In genomic region chr7:135790978-135791377, GRCm38 (mm10) we compare ENCODE assay signal across 9 mouse cellular contexts.
DNase-seq lines count a peak whose midpoint lies in the region; ATAC-seq and TF ChIP-seq lines count a peak whose summit lies in the region.
"Had no signal": no experiment of that assay in that cellular context is flagged by ENCODE, and none has a peak within 500 bp of the region (broad histone marks: within the 10 kb centered on the region; RNA-seq: fewer than 3 reads in every experiment).

No protein-coding gene starts in this region.

- peak; percentile 23 for DNase-seq in kidney, adult 11 months
- DNase-seq in c-Kit-negative CD71-positive TER-119-positive erythroid progenitor cells, embryonic 14.5 days (ENCODE audit: low read depth, low spot score): peak; percentile 56
- peak; percentile 23 to 64 for DNase-seq in frontal cortex, postnatal 10 days (ENCODE audit: low spot score in 2 of 2)
- peak; percentile 83 for DNase-seq in liver
- peak; percentile 10 to 16 for DNase-seq in natural killer cell, adult 2 months (ENCODE audit: low spot score in 2 of 2)
- peak; percentile 58 for DNase-seq in thymus, adult 2 months

- no peak overlapping the region for H3K9ac ChIP-seq in kidney, embryonic 16.5 days (replicated peaks; ENCODE audit: low read length)
- H3K9ac ChIP-seq in kidney, embryonic 15.5 days: no peak overlapping the region

- WGBS in kidney, embryonic 16.5 days: 1% methylated on average over 3 of the region's 3 CpGs
- 0% methylated on average over 3 of the region's 3 CpGs for WGBS in kidney, embryonic 15.5 days
- 0% methylated on average over 3 of the region's 3 CpGs for WGBS in thymus, adult 2 months

- H3K27me3 ChIP-seq in kidney, embryonic 16.5 days (ENCODE audit: insufficient read depth, low read length): no peaks in the 10 kb centered on the region
- no peaks in the 10 kb centered on the region for H3K27me3 ChIP-seq in kidney, embryonic 15.5 days
- H3K27me3 ChIP-seq in thymus, adult 2 months (ENCODE audit: control insufficient read depth, insufficient read depth, low read length): no peaks in the 10 kb centered on the region

- H3K4me3 ChIP-seq in kidney, embryonic 16.5 days (ENCODE audit: low read length): no peak overlapping the region
- H3K4me3 ChIP-seq in kidney, embryonic 15.5 days (replicated peaks): no peak overlapping the region
- no peak overlapping the region for H3K4me3 ChIP-seq in thymus, adult 2 months (ENCODE audit: control insufficient read depth, insufficient read depth, low read length)
- H3K4me3 ChIP-seq: erythroblast, embryonic 14.5 days had no signal

- TF ChIP-seq CTCF in thymus, adult 2 months (IDR thresholded peaks at IDR 0.05; ENCODE audit: borderline replicate concordance, control insufficient read depth, extremely low read depth, insufficient read depth, low read length, poor library complexity): peak; percentile 78; the same call in 1 of the 2 replicates

- no peak for ATAC-seq in kidney, embryonic 16.5 days (ENCODE audit: low FRiP score, low TSS enrichment)
- 0 out of 2 replicates have a peak, but pooled peaks have one; percentile 58 for ATAC-seq in kidney, embryonic 15.5 days (replicated peaks; ENCODE audit: low FRiP score)

- H3K27ac ChIP-seq in kidney, embryonic 16.5 days (ENCODE audit: low read length): no peak overlapping the region
- H3K27ac ChIP-seq in kidney, embryonic 15.5 days: no peak overlapping the region
- H3K27ac ChIP-seq in thymus, adult 2 months (ENCODE audit: control insufficient read depth, insufficient read depth, low read length): no peak overlapping the region

- no peak overlapping the region for H3K4me2 ChIP-seq in kidney, embryonic 16.5 days (replicated peaks; ENCODE audit: low read depth, low read length)
- H3K4me2 ChIP-seq in kidney, embryonic 15.5 days: no peak overlapping the region

- no peaks in the 10 kb centered on the region for H3K9me3 ChIP-seq in kidney, embryonic 16.5 days (ENCODE audit: low read length)
- no peaks in the 10 kb centered on the region for H3K9me3 ChIP-seq in kidney, embryonic 15.5 days (replicated peaks)

- H3K4me1 ChIP-seq in kidney, embryonic 16.5 days (ENCODE audit: insufficient read depth, low read length): no peaks in the 10 kb centered on the region
- no peaks in the 10 kb centered on the region for H3K4me1 ChIP-seq in kidney, embryonic 15.5 days
- no peaks in the 10 kb centered on the region for H3K4me1 ChIP-seq in thymus, adult 2 months (replicated peaks; ENCODE audit: control insufficient read depth, insufficient read depth, low read length)

- no peak for TF ChIP-seq POLR2A in thymus, adult 2 months (IDR thresholded peaks at IDR 0.05; ENCODE audit: control insufficient read depth, extremely low read depth, insufficient read depth, low read length, poor library complexity)

- no peaks in the 10 kb centered on the region for H3K36me3 ChIP-seq in kidney, embryonic 16.5 days (ENCODE audit: insufficient read depth, low read length)
- H3K36me3 ChIP-seq in kidney, embryonic 15.5 days: no peaks in the 10 kb centered on the region
- no peaks in the 10 kb centered on the region for H3K36me3 ChIP-seq in thymus, adult 2 months (ENCODE audit: control insufficient read depth, insufficient read depth, low read length)

Comparison
In these comparisons a context has a peak if more than half of its experiments do, and no peak if none do; other contexts are left out.
1. DNase-seq: peak in every context shown above with its lines; median percentile 83 in liver; 58 in thymus, adult 2 months; 56 in c-Kit-negative CD71-positive TER-119-positive erythroid progenitor cells, embryonic 14.5 days; 44 in frontal cortex, postnatal 10 days; 23 in kidney, adult 11 months; 13 in natural killer cell, adult 2 months.